17 mouse cellular contexts compared by ENCODE assay signal in the genomic region with DNA sequence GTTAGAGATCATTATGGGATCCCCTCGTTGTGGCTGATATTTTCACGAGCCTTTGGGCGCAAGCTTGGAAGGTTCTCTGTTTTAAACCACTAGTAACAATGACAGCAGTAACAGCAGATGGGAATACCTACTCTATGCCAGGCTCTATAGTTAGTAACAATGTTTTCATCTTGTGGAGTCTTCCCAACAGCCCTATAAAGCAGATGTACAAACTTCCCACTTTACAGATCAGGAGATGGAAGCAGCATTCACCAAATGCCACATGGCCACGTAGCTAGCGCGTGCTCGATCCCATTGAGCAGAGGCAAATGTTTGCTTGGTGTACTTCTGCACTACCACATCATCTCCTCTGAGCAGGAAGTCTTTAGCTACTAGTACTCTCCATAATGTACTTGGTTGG.
"Had no signal": no experiment of that assay in that cellular context is flagged by ENCODE, and none has a peak within 500 bp of the region (broad histone marks: within the 10 kb centered on the region; RNA-seq: fewer than 3 reads in every experiment).

No protein-coding gene starts in this region.

- ATAC-seq: intestine, embryonic 15.5 days had no signal

- H3K27ac ChIP-seq: intestine, embryonic 15.5 days; kidney, embryonic 15.5 days; left cerebral cortex, adult 2 months; liver, embryonic 13.5 days; neural tube, embryonic 12.5 days; neural tube, embryonic 15.5 days had no signal

- H3K4me3 ChIP-seq: intestine, embryonic 15.5 days; kidney, embryonic 15.5 days; left cerebral cortex, adult 2 months; liver, embryonic 13.5 days; neural tube, embryonic 12.5 days; neural tube, embryonic 15.5 days had no signal

- DNase-seq: kidney, adult 11 months; kidney, adult 8-10 months; kidney, postnatal 10 days; kidney, postnatal 36 days; liver, embryonic 13.5 days; lung, adult 2 months; lung, postnatal 14 days; lung, postnatal 4 days; midbrain, embryonic 14.5 days; thymus, adult 2 months; thymus, postnatal 14 days; thymus, postnatal 4 days had no signal
